Mouse (Mus musculus): ENCODE results near the gene Pdxk. TPM values are rescaled to one million over a fixed set of nuclear protein-coding genes. Genes with fewer than 3 reads are reported as not detected.
"Not testable (repeated sequence)": the region's sequence is repeated elsewhere in the genome, so short reads cannot be mapped to it uniquely, and the experiment has no call there.

Pdxk gene
- 48.9 and 52.3 TPM in 2 replicates for polyA plus RNA-seq (2015; fragmentation: Nextera tagmentation; extraction: Ambion mirVana)

GRCm38 (mm10) chr10:78464792-78465207 lies at the start of gene Pdxk:
Pdxk (minus strand) TSS chr10:78464975.
- peak; percentile 94 for ATAC-seq (replicated peaks)
- peak within 1 kb of the TSS; percentile 79 for H3K9ac ChIP-seq
- peak within 1 kb of the TSS; percentile 90 for H3K4me3 ChIP-seq
- peak within 1 kb of the TSS; percentile 98 for H3K4me2 ChIP-seq
- no peaks in the 10 kb centered on the region for H3K9me3 ChIP-seq
- H3K36me3 ChIP-seq (replicated peaks), result no peaks in the 10 kb centered on the region
- under 1% methylated on average over 35 of the region's 35 CpGs for WGBS
- H3K27me3 ChIP-seq (replicated peaks), result no peaks in the 10 kb centered on the region
- H3K27ac ChIP-seq, result peak within 1 kb of the TSS; percentile 70
- H3K4me1 ChIP-seq, result peaks cover 24% of the 10 kb centered on the region

GRCm38 (mm10) chr10:78502986-78503733 lies 38.4 kb upstream of the Pdxk start:
- H3K9ac ChIP-seq, result no peak overlapping the region
- H3K4me3 ChIP-seq, result no peak overlapping the region
- no peaks in the 10 kb centered on the region for H3K27me3 ChIP-seq (replicated peaks)
- H3K4me2 ChIP-seq, result no peak overlapping the region
- no peak for ATAC-seq (replicated peaks)
- no peaks in the 10 kb centered on the region for H3K9me3 ChIP-seq
- no peak overlapping the region for H3K27ac ChIP-seq
- WGBS, result 72% methylated on average over 6 of the region's 6 CpGs
- H3K4me1 ChIP-seq, result no peaks in the 10 kb centered on the region
- no peaks in the 10 kb centered on the region for H3K36me3 ChIP-seq (replicated peaks)

GRCm38 (mm10) chr10:78487431-78488086 lies 22.8 kb upstream of the Pdxk start:
- Histone ChIP-seq H3K4me1 (0 out of 2 replicates have a peak, but pooled peaks cover 7% of the 10 kb centered on the region), H3K9ac (no peak overlapping the region), H3K4me2 (peak overlapping the region; percentile 43), H3K9me3 (no peaks in the 10 kb centered on the region), H3K27me3 (replicated peaks) (peaks cover 7% of the 10 kb centered on the region), H3K27ac (no peak overlapping the region), H3K36me3 (replicated peaks) (no peaks in the 10 kb centered on the region), H3K4me3 (peak overlapping the region; percentile 16; the same call in 1 of the 2 replicates)
- ATAC-seq (replicated peaks), result peak; percentile 79
- WGBS, result 7% methylated on average over 26 of the region's 26 CpGs

- WGBS, result 79% methylated on average over 5 of the region's 5 CpGs
- Histone ChIP-seq H3K36me3 (replicated peaks) (no peaks in the 10 kb centered on the region), H3K4me3 (no peak overlapping the region), H3K4me2 (no peak overlapping the region), H3K9me3 (no peaks in the 10 kb centered on the region), H3K27ac (no peak overlapping the region), H3K9ac (no peak overlapping the region), H3K27me3 (replicated peaks) (peaks cover 7% of the 10 kb centered on the region), H3K4me1 (peaks cover 14% of the 10 kb centered on the region; the same call in 1 of the 2 replicates)
- ATAC-seq (replicated peaks), result no peak
These were observed 22.1 kb upstream of the Pdxk start for GRCm38 (mm10) chr10:78486871-78487270.

- H3K9me3 ChIP-seq; H3K9ac ChIP-seq; H3K4me2 ChIP-seq; H3K27ac ChIP-seq; H3K27me3 ChIP-seq (replicated peaks); H3K4me3 ChIP-seq; ATAC-seq (replicated peaks); H3K36me3 ChIP-seq (replicated peaks): not testable (repeated sequence)
- WGBS, result 71% methylated on average over 2 of the region's 2 CpGs
- H3K4me1 ChIP-seq, result peaks cover 20% of the 10 kb centered on the region
These were observed 20.6 kb upstream of the Pdxk start for GRCm38 (mm10) chr10:78485369-78485768.

- Histone ChIP-seq H3K9ac (peak overlapping the region; percentile 52), H3K27ac (peak overlapping the region; percentile 4; the same call in 1 of the 2 replicates), H3K36me3 (replicated peaks) (no peaks in the 10 kb centered on the region), H3K4me2 (peak overlapping the region; percentile 96), H3K27me3 (replicated peaks) (peaks cover 7% of the 10 kb centered on the region), H3K4me3 (peak overlapping the region; percentile 57), H3K4me1 (peaks cover 14% of the 10 kb centered on the region), H3K9me3 (no peaks in the 10 kb centered on the region)
- peak; percentile 95 for ATAC-seq (replicated peaks)
- under 1% methylated on average over 35 of the region's 35 CpGs for WGBS
These were observed 17.2 kb upstream of the Pdxk start for GRCm38 (mm10) chr10:78481928-78482499.

- Histone ChIP-seq H3K27me3 (replicated peaks) (peaks cover 7% of the 10 kb centered on the region), H3K4me1 (peaks cover 14% of the 10 kb centered on the region), H3K36me3 (replicated peaks) (no peaks in the 10 kb centered on the region), H3K9me3 (no peaks in the 10 kb centered on the region), H3K9ac (peak overlapping the region; percentile 52), H3K4me3 (peak overlapping the region; percentile 57), H3K4me2 (peak overlapping the region; percentile 96), H3K27ac (0 out of 2 replicates have a peak overlapping the region, but pooled peaks have one; percentile 4)
- 34% methylated on average over 21 of the region's 21 CpGs for WGBS
- no peak for ATAC-seq (replicated peaks)
These were observed 16.5 kb upstream of the Pdxk start for GRCm38 (mm10) chr10:78480954-78481927.

GRCm38 (mm10) chr10:78476821-78477220 lies 12.0 kb upstream of the Pdxk start:
- ATAC-seq (replicated peaks), result no peak
- no peak overlapping the region for H3K9ac ChIP-seq
- H3K9me3 ChIP-seq, result no peaks in the 10 kb centered on the region
- no peak overlapping the region for H3K27ac ChIP-seq
- no peaks in the 10 kb centered on the region for H3K36me3 ChIP-seq (replicated peaks)
- H3K4me1 ChIP-seq, result peaks cover 6% of the 10 kb centered on the region
- no peaks in the 10 kb centered on the region for H3K27me3 ChIP-seq (replicated peaks)
- WGBS, result 72% methylated on average over 4 of the region's 4 CpGs
- no peak overlapping the region for H3K4me3 ChIP-seq
- no peak overlapping the region for H3K4me2 ChIP-seq

GRCm38 (mm10) chr10:78474759-78475158 lies 10.0 kb upstream of the Pdxk start:
- WGBS, result 71% methylated on average over 8 of the region's 8 CpGs

GRCm38 (mm10) chr10:78473434-78473833 lies 8.7 kb upstream of the Pdxk start:
- Histone ChIP-seq H3K36me3 (replicated peaks) (no peaks in the 10 kb centered on the region), H3K27ac (no peak overlapping the region), H3K4me3 (no peak overlapping the region), H3K9ac (no peak overlapping the region), H3K4me2 (no peak overlapping the region), H3K27me3 (replicated peaks) (no peaks in the 10 kb centered on the region), H3K9me3 (no peaks in the 10 kb centered on the region), H3K4me1 (0 out of 2 replicates have a peak, but pooled peaks cover 4% of the 10 kb centered on the region)
- ATAC-seq (replicated peaks), result no peak
- 55% methylated on average over 5 of the region's 5 CpGs for WGBS

More at GRCm38 (mm10) chr10:78474759-78475158, 10.0 kb upstream of the Pdxk start:
- no peak overlapping the region for H3K27ac ChIP-seq
- H3K9ac ChIP-seq, result no peak overlapping the region
- no peaks in the 10 kb centered on the region for H3K9me3 ChIP-seq
- H3K4me2 ChIP-seq, result no peak overlapping the region
- H3K36me3 ChIP-seq (replicated peaks), result no peaks in the 10 kb centered on the region
- no peak for ATAC-seq (replicated peaks)
- no peaks in the 10 kb centered on the region for H3K27me3 ChIP-seq (replicated peaks)
- no peak overlapping the region for H3K4me3 ChIP-seq
- H3K4me1 ChIP-seq, result 0 out of 2 replicates have a peak, but pooled peaks cover 4% of the 10 kb centered on the region

GRCm38 (mm10) chr10:78472046-78472445 lies 7.3 kb upstream of the Pdxk start:
- H3K27ac ChIP-seq, result no peak overlapping the region
- H3K9me3 ChIP-seq, result no peaks in the 10 kb centered on the region
- H3K4me2 ChIP-seq, result no peak overlapping the region
- H3K4me3 ChIP-seq, result no peak overlapping the region
- H3K4me1 ChIP-seq, result 0 out of 2 replicates have a peak, but pooled peaks cover 4% of the 10 kb centered on the region
- no peaks in the 10 kb centered on the region for H3K27me3 ChIP-seq (replicated peaks)
- ATAC-seq (replicated peaks), result no peak
- H3K9ac ChIP-seq, result no peak overlapping the region
- no peaks in the 10 kb centered on the region for H3K36me3 ChIP-seq (replicated peaks)
- WGBS, result 74% methylated on average over 3 of the region's 3 CpGs

Data from midbrain, embryonic 15.5 days (tissue).